Mouse (Mus musculus) CD4-positive helper T cell, adult 2 months (primary cell): ENCODE results near the gene Znrf2.

ENCODE experiments used
- DNase-seq: peaks from one replicate; pipeline ENCODE4 v3.0.0-alpha.2; 2012; ENCODE audit warnings: low read depth, missing footprints, low spot score

Znrf2 gene

GRCm38 (mm10) chr6:54816388-54817065 lies at the start of gene Znrf2:
Gene Znrf2, plus strand, starts transcription at chr6:54816916.
- peak; percentile 99 for DNase-seq

- DNase-seq, result no peak
Measured at GRCm38 (mm10) chr6:54767746-54768145, 49.0 kb upstream of the Znrf2 start.

DNA sequence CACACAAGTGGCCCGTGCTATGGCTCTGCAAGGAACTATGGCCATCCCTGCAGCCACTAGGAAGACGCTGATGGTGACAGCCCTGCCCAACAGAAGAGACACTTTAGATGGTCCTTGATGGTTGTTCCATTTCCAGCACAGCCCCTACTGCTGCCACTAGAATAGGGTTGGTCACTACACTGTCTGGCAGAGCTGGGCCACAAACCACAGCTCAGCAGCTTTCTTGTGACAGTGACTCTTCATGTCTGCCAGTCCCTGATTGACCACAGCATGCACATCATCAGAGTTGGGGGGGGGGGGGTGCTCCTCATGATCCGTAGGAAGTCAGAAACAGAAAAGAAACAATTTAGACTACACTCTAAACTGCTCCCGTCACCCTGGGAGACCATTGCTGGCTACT lies 46.0 kb upstream of the Znrf2 start:
- DNase-seq, result no peak

GRCm38 (mm10) chr6:54771171-54771570 lies 45.5 kb upstream of the Znrf2 start:
- no peak for DNase-seq

GRCm38 (mm10) chr6:54772078-54772477 lies 44.6 kb upstream of the Znrf2 start:
- DNase-seq, result no peak

DNA sequence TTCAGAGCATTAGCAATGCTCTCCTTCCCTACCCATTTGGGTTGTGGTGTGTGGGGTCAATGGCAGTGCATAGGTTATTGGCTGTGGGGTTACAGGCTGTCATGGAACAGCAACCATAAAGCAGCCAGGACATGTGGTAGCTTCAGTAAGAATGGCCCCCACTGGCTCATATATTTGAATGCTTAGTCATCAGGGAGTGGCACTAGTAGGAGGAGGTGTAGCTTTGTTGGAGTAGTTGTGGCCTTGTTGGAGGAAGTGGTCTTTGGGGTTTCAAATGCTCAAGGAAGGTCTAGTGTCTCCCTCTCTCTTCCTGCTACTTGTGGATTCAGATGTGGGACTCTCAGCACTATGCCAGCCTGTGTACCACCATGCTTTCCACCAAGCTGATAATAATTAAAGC lies 41.0 kb upstream of the Znrf2 start:
- peak; percentile 59 for DNase-seq

DNA sequence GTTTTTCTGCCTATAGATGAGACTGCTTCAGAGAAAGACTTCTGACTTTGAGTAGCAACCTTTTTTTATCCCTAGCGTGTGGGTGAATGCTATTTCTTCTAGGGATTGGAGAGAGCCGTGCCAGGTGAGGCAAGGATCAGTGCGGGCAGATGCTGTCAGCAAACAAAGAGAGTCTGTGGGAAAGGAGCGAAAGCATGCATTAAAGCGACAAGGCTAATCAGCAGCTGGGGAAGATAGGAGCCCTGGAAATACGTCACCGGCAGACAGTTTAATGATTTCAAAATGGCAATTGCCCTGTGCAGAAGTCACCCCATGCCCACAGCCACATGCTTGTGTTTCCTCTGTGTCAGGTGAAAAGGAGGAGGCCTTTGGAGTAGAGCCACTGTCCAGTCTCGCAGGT lies 39.1 kb upstream of the Znrf2 start:
- DNase-seq, result no peak

GRCm38 (mm10) chr6:54779968-54780367 lies 36.7 kb upstream of the Znrf2 start:
- no peak for DNase-seq

- DNase-seq, result no peak
Measured at GRCm38 (mm10) chr6:54780569-54781304, 36.0 kb upstream of the Znrf2 start.

- no peak for DNase-seq
Measured at GRCm38 (mm10) chr6:54781881-54782280, 34.8 kb upstream of the Znrf2 start.

- DNase-seq, result no peak
Measured at GRCm38 (mm10) chr6:54785098-54785730, 31.5 kb upstream of the Znrf2 start.

DNA sequence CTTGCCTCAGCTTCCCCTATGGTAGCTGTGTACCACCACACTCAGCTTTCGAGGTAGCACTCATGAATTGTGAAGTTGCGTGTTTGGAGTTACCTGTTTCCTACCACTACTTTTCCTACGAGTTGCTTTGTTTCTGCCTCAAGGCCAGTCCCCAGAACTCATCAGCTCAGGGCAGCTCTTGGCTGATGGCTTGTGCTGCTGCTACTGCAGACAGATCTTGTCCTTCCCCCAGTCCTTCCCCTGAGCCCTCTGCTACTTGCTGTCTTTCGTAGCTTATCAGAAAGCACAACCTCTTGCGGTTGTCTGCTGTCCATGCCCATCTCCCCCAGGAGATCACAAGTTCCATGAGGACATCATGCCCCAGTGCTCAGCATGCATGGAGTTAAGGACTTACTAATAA lies 29.9 kb upstream of the Znrf2 start:
- DNase-seq, result no peak

DNA sequence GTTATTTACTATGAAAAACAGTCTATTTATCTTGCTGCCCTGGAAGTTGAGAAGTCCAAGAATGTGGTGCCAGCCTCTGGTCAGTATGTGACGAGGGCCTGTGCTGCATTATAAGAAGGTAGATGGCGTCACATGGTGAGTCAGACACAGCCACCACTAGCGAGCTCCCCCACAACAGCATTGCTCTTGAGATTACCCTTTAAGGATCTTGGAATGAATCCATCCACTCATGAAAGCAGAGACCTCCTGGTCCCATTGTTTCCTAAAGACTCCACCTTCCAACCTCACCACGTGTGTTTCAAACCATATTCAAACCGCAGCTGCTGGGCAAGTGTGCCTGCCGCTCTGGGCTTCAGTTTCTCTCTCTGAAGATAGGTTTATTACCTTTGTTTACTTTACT lies 28.2 kb upstream of the Znrf2 start:
- DNase-seq, result no peak

DNA sequence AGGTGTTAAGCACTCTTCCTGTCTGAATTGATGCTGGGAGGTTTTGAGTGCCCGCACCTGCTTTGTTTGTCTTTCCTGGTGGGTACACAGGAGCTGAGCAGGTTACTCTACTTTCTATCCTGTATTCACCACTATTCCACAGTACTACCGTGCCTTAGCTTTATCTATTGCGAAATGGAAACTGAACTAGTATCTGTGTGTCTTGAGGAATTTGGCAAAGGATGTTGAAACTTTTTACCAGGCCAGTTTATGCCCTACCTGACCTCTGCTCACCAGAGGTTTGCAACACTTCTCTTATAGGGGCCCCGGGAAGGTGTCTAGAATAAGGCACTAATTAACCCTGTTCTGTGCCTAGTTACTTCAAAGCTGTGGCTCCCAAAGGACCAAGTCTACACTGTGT lies 27.6 kb upstream of the Znrf2 start:
- no peak for DNase-seq

- no peak for DNase-seq
Measured at GRCm38 (mm10) chr6:54790071-54790470, 26.6 kb upstream of the Znrf2 start.

DNA sequence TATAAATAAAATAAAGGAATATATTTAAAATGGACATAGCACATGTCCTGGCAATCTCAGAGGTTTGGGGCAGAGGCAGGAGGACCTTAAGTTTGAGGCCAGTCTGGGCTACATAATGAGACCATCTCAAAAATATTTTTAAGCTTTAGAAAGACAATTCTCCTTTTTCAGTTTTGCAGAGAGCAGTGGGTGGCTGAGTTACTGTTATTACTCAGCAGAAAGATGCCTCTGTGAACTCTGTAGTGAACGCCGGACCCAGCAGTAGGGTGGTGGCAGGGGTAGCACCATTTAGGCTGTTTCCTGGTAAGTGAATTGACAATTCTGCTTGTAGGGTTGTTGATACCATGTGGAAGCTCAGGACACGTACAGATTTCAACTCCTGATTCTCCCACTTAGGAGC lies 22.9 kb upstream of the Znrf2 start:
- DNase-seq, result no peak

GRCm38 (mm10) chr6:54794372-54794771 lies 22.3 kb upstream of the Znrf2 start:
- DNase-seq, result no peak

DNA sequence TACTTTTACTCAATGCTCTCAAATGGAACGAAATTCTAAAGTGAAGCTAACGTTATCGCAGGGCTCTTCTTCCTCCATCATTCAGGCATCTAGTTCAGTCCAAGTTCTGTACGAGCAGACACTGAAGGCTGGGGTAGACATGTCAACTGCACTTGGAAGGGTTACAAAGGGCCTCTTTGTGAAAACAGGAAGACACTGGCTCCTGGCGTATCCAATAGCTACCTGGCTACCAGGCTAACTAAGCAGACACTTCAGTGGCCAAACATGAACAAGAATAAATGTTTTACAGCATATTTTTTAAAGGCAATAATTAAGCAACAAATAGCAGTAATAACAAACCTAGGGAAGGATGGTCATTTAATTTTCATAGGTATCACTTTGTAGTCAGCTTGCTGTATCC lies 21.7 kb upstream of the Znrf2 start:
- no peak for DNase-seq

GRCm38 (mm10) chr6:54795971-54796370 lies 20.7 kb upstream of the Znrf2 start:
- DNase-seq, result no peak

DNA sequence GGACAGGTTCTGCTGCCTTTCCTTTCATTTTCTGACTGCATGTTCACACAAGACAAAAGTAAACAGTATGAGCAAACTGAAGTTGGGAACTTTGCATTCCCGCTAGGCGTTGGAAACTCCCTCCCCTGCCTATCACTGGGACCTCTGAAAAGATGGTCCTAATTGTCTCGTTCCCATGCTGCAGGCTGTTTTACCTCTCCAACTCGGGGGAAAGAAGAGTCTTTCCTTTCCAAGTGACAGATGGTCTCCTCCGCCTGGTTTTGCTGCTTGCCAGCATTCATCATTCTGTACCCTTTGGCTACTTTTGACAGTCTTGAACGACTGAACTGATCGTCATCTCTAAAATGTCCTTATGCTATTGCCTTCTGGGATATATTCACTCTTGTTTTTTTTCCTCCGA lies 14.4 kb upstream of the Znrf2 start:
- DNase-seq, result no peak

GRCm38 (mm10) chr6:54804066-54804864 lies 12.5 kb upstream of the Znrf2 start:
- DNase-seq, result no peak

DNA sequence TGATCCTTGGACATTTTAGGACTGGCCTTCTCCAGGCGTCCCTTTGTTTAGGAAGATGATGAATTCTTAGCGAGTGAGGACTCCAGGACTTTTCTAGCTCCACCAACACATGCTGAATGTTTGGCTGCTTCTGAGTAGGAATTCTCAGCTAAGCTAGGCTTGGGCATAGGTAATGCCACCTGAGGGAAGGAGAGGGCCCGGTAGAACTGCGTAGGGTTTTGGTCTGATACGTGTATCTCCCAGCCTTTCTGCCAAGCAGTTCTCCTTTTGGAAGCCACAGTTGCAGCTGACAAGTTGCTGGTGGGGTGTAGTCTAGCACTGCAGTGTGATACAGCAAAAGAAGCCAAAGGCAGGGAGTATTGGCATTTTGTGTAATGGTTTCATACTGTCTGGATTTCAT lies 10.9 kb upstream of the Znrf2 start:
- no peak for DNase-seq
